Mouse (Mus musculus) liver, postnatal 0 days (tissue): ENCODE data around the gene Mlf2. TPM values are rescaled to one million over a fixed set of nuclear protein-coding genes. Genes with fewer than 3 reads are reported as not detected.

Source experiments
- ATAC-seq: fragments of 200-750 bp; cut with Nextera tagmentation; 2 replicates; pipeline ENCODE4 v1.8.0; 2017; ENCODE audit warnings: mild to moderate bottlenecking, moderate library complexity
- DNase-seq: peaks from one replicate; pipeline ENCODE4 v3.0.0-alpha.2; 2016
- H3K27ac ChIP-seq: fragments of 300-500 bp; sonication (generic); 2 replicates; pipeline ENCODE4 v1.5.1; 2014; ENCODE audit warnings: antibody characterized with exemption, moderate library complexity, mild to moderate bottlenecking, low read depth
- H3K27me3 ChIP-seq: fragments of 300-500 bp; sonication (generic); 2 replicates; pipeline ENCODE4 v1.6.1; 2014; ENCODE audit warnings: low read length, control low read depth, mixed read lengths; ENCODE audit not compliant: insufficient read depth
- H3K36me3 ChIP-seq: fragments of 300-500 bp; sonication (generic); replicated peaks from 2 replicates; pipeline ENCODE4 v1.6.1; 2014; ENCODE audit warnings: mild to moderate bottlenecking, control low read depth, low read length, moderate library complexity, mixed read lengths; ENCODE audit not compliant: insufficient read depth
- H3K4me1 ChIP-seq: fragments of 300-500 bp; sonication (generic); 2 replicates; pipeline ENCODE4 v1.6.1; 2014; ENCODE audit warnings: antibody characterized with exemption, mild to moderate bottlenecking, control low read depth; ENCODE audit not compliant: insufficient read depth
- H3K4me2 ChIP-seq: fragments of 300-500 bp; sonication (generic); 2 replicates; pipeline ENCODE4 v1.6.1; 2014; ENCODE audit warnings: low read depth, mild to moderate bottlenecking, low read length, moderate library complexity, mixed read lengths
- H3K4me3 ChIP-seq: fragments of 300-500 bp; sonication (generic); 2 replicates; pipeline ENCODE4 v1.5.1; 2014; ENCODE audit warnings: low read depth, low read length
- H3K9ac ChIP-seq: fragments of 300-500 bp; sonication (generic); replicated peaks from 2 replicates; pipeline ENCODE4 v1.6.1; 2014; ENCODE audit warnings: mild to moderate bottlenecking, moderate library complexity
- H3K9me3 ChIP-seq: fragments of 300-500 bp; sonication (generic); 2 replicates; pipeline ENCODE4 v1.6.1; 2016; ENCODE audit warnings: mild to moderate bottlenecking, control low read depth, low read length, mixed read lengths
- CTCF ChIP-seq: sonication (generic); IDR thresholded peaks from 2 replicates; pipeline ENCODE4 v1.5.1; 2016; ENCODE audit warnings: antibody characterized with exemption, low read depth
- EP300 ChIP-seq: IDR thresholded peaks from 2 replicates; pipeline ENCODE4 v1.6.1; 2016; ENCODE audit warnings: antibody characterized with exemption, low read depth, mild to moderate bottlenecking
- WGBS: fragments of 180-500 bp; shearing (Covaris S2); extraction: QIAGEN DNeasy Blood & Tissue Kit; methylation state at CpG from one replicate; pipeline ENCODE4 v1.1.7; 2014; ENCODE audit not compliant: insufficient replicate concordance; 5-methylcytosine and 5-hydroxymethylcytosine counted together
- polyA plus RNA-seq: library from polyadenylated mRNA; unstranded; fragments of >200 nt; fragmentation: Nextera tagmentation; extraction: Ambion mirVana; gene quantifications from 2 replicates; pipeline ENCODE4 v1.2.1, GENCODE M21; 2015

Gene Mlf2
- polyA plus RNA-seq, 1 experiment from 2014 or later, result 119 TPM

- no peak overlapping the region for H3K9ac ChIP-seq
- no peak overlapping the region for H3K27ac ChIP-seq
- no peak overlapping the region for H3K4me2 ChIP-seq
- no peak for DNase-seq
- no peak for ATAC-seq
- no peaks in the 10 kb centered on the region for H3K9me3 ChIP-seq
- no peaks in the 10 kb centered on the region for H3K27me3 ChIP-seq
- TF ChIP-seq CTCF (no peak), EP300 (no peak)
- peaks cover 3% of the 10 kb centered on the region; the same call in 1 of the 2 replicates for H3K4me1 ChIP-seq
- no peak overlapping the region for H3K4me3 ChIP-seq
- no peaks in the 10 kb centered on the region for H3K36me3 ChIP-seq
Observed at GRCm38 (mm10) chr6:124901851-124902250, 29.3 kb upstream of the Mlf2 start.

GRCm38 (mm10) chr6:124903580-124904151 is 27.5 kb upstream of the Mlf2 start:
- H3K27me3 ChIP-seq, result peaks cover 4% of the 10 kb centered on the region; the same call in 1 of the 2 replicates
- H3K36me3 ChIP-seq, result no peaks in the 10 kb centered on the region
- peak overlapping the region; percentile 83 for H3K27ac ChIP-seq
- DNase-seq (peak; percentile 95), ATAC-seq (peak; percentile 91)
- under 1% methylated on average over 23 of the region's 23 CpGs for WGBS
- H3K4me2 ChIP-seq, result peak overlapping the region; percentile 96
- H3K9me3 ChIP-seq, result no peaks in the 10 kb centered on the region
- TF ChIP-seq EP300 (no peak), CTCF (peak; percentile 100)
- H3K4me1 ChIP-seq, result peaks cover 3% of the 10 kb centered on the region; the same call in 1 of the 2 replicates
- H3K9ac ChIP-seq, result peak overlapping the region; percentile 59
- H3K4me3 ChIP-seq, result peak overlapping the region; percentile 70

- DNase-seq, result peak; percentile 60
Observed at GRCm38 (mm10) chr6:124904161-124904981, 26.8 kb upstream of the Mlf2 start.

GRCm38 (mm10) chr6:124904991-124905860 is 26.0 kb upstream of the Mlf2 start:
- no peaks in the 10 kb centered on the region for H3K9me3 ChIP-seq
- no peaks in the 10 kb centered on the region for H3K36me3 ChIP-seq
- no peak for TF ChIP-seq EP300
- no peak for TF ChIP-seq CTCF
- no peak for ATAC-seq
- H3K4me2 ChIP-seq, result no peak overlapping the region
- WGBS, result 67% methylated on average over 13 of the region's 16 CpGs
- no peak overlapping the region for H3K4me3 ChIP-seq
- DNase-seq, result no peak
- peaks cover 5% of the 10 kb centered on the region; the same call in 1 of the 2 replicates for H3K4me1 ChIP-seq
- no peak overlapping the region for H3K9ac ChIP-seq
- H3K27ac ChIP-seq, result peak overlapping the region; percentile 83; the same call in 1 of the 2 replicates
- H3K27me3 ChIP-seq, result peaks cover 15% of the 10 kb centered on the region

More at GRCm38 (mm10) chr6:124904161-124904981, 26.8 kb upstream of the Mlf2 start:
- peak; percentile 76 for ATAC-seq
- Histone ChIP-seq H3K27ac (peak overlapping the region; percentile 83), H3K4me2 (peak overlapping the region; percentile 96), H3K4me1 (peaks cover 3% of the 10 kb centered on the region; the same call in 1 of the 2 replicates), H3K4me3 (peak overlapping the region; percentile 70), H3K27me3 (peaks cover 7% of the 10 kb centered on the region; the same call in 1 of the 2 replicates), H3K9ac (peak overlapping the region; percentile 59), H3K9me3 (no peaks in the 10 kb centered on the region), H3K36me3 (no peaks in the 10 kb centered on the region)
- WGBS, result 25% methylated on average over 23 of the region's 24 CpGs
- peak; percentile 73 for TF ChIP-seq CTCF
- no peak for TF ChIP-seq EP300

- Histone ChIP-seq H3K9me3 (no peaks in the 10 kb centered on the region), H3K27me3 (peaks cover 19% of the 10 kb centered on the region), H3K4me1 (peaks cover 5% of the 10 kb centered on the region; the same call in 1 of the 2 replicates), H3K36me3 (no peaks in the 10 kb centered on the region), H3K9ac (no peak overlapping the region), H3K4me3 (no peak overlapping the region), H3K4me2 (no peak overlapping the region), H3K27ac (no peak overlapping the region)
- ATAC-seq, result no peak
- DNase-seq, result no peak
- 36% methylated on average over 1 of the region's 1 CpGs for WGBS
- TF ChIP-seq CTCF, result no peak
- no peak for TF ChIP-seq EP300
Observed at GRCm38 (mm10) chr6:124907767-124908166, 23.4 kb upstream of the Mlf2 start.

GRCm38 (mm10) chr6:124910032-124910431 is 21.2 kb upstream of the Mlf2 start:
- Histone ChIP-seq H3K4me3 (no peak overlapping the region), H3K9me3 (no peaks in the 10 kb centered on the region), H3K4me2 (no peak overlapping the region), H3K36me3 (peaks cover 12% of the 10 kb centered on the region; the same call in 1 of the 2 replicates), H3K9ac (no peak overlapping the region; the same call in 1 of the 2 replicates), H3K27ac (no peak overlapping the region), H3K4me1 (peaks cover 9% of the 10 kb centered on the region), H3K27me3 (peaks cover 20% of the 10 kb centered on the region)
- ATAC-seq (no peak), DNase-seq (no peak)
- 9% methylated on average over 32 of the region's 32 CpGs for WGBS
- TF ChIP-seq EP300 (no peak), CTCF (no peak)
